Mouse (Mus musculus): ENCODE measurements around the gene Foxn3. TPM values are rescaled to one million over a fixed set of nuclear protein-coding genes. Genes with fewer than 3 reads are reported as not detected.

The Foxn3 gene
- polyA plus RNA-seq, 1 experiment from 2014 or later = 66.2 TPM

DNA sequence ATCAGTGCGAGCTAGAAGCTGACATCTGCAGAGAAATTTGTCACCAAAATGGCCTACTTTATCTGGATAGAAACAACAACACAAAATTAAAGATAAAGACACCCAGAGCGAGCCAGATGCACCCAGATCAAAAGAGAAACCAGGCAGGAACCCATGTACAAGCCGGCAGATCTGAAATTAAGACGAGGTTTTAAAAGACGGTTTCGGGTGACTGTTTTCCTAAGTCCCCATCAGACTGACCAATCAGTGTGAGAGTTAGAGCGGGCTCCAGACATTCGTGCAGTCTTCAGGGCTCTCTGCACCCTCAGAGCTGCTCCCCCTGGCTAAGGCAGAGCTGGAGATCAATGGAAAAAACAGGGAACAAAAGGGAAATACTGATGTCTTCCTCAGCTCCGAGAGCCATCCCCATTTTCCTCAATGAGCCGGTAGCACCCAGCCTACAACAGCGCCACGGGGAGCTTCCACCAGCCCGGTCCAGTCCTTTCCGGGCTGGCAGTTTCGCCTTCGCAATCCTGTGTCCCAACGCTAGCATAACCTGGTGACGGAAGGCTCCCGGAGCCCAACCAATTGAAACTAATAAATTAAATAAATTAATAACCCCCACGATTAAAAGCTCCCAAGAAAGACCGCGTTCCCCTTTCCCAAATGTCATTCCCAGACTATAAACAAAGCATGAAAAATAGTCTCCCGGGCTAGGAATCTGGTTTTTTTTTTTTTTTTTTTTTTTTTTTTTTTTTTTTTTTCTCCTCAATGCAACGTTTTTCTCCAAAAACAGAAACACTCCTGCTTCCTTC, 1.1 kb downstream of the Foxn3 start:
- Histone ChIP-seq H3K9me3 (replicated peaks) (no peaks in the 10 kb centered on the region), H3K27ac (ENCODE audit: poor library complexity, severe bottlenecking) (peak overlapping the region; percentile 55), H3K4me1 (replicated peaks) (peaks cover 39% of the 10 kb centered on the region), H3K4me3 (peak overlapping the region; percentile 81), H3K27me3 (replicated peaks) (no peaks in the 10 kb centered on the region), H3K9ac (peak overlapping the region; percentile 91), H3K36me3 (no peaks in the 10 kb centered on the region), H3K4me2 (peak overlapping the region; percentile 71)
- WGBS = under 1% methylated on average over 24 of the region's 24 CpGs
- peak; percentile 49 for ATAC-seq (ENCODE audit: insufficient number of reproducible peaks, low FRiP score)

DNA sequence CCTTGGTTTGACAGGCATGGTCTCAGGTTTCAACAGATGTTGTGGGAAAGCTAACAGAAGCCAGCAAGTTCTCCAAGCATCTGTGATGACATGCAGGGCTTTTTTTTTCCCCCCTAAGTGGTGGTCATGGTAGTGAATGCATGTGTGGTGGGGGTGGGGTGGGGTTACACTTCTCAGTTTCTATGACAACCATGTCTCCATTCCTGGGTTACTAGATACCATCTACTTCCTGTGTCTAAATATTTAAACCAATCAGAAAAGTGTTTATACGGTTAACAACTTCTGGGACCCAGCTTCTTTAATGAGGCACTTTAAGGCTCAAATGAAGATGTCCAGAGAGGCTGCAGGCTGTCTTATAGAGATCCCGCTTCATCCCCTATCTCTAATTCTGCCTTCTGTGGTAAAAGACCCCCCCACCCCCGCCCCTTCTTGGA, 2.0 kb downstream of the Foxn3 start:
- Histone ChIP-seq H3K36me3 (no peaks in the 10 kb centered on the region), H3K9me3 (replicated peaks) (no peaks in the 10 kb centered on the region), H3K4me3 (peak overlapping the region; percentile 81), H3K4me2 (peak overlapping the region; percentile 71), H3K27ac (ENCODE audit: poor library complexity, severe bottlenecking) (peak overlapping the region; percentile 8; the same call in 1 of the 2 replicates), H3K9ac (peak overlapping the region; percentile 52; the same call in 1 of the 2 replicates), H3K27me3 (replicated peaks) (no peaks in the 10 kb centered on the region), H3K4me1 (replicated peaks) (peaks cover 43% of the 10 kb centered on the region)
- WGBS = 31% methylated on average over 3 of the region's 3 CpGs
- no peak for ATAC-seq (ENCODE audit: insufficient number of reproducible peaks, low FRiP score)

DNA sequence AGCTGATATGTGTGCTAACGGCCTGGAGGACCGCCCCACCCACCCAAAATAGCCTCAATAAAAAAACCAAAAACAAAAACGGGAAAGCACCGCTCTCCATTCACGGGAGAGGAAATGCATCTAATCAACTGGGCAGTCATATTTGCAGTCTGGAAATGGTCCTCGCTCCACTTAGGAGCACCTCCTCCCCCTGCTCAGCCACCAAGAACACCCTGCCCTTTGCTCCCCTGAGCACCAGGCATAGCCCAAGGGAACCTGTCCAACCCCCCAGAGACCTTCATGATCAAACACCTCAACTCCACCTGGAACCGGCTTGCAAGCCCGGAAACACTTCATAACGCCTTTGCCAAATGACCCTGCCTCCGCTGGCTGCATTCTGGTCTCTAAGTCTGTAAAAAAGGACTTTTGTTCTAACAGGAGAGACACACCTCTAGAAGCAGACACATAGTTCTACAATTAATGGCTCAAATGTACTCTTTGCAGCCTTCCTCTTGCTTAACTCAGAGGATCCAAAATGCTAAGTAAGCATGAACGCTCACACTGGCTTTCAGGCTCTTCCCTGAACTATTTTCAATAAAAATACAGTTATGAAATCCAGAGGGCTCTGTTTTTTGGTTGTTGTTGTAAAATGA, 2.6 kb downstream of the Foxn3 start:
- Histone ChIP-seq H3K27ac (ENCODE audit: poor library complexity, severe bottlenecking) (peak overlapping the region; percentile 8; the same call in 1 of the 2 replicates), H3K9me3 (replicated peaks) (no peaks in the 10 kb centered on the region), H3K27me3 (replicated peaks) (no peaks in the 10 kb centered on the region), H3K9ac (no peak overlapping the region), H3K4me1 (replicated peaks) (peaks cover 43% of the 10 kb centered on the region), H3K4me3 (no peak overlapping the region), H3K4me2 (peak overlapping the region; percentile 71), H3K36me3 (no peaks in the 10 kb centered on the region)
- WGBS = 49% methylated on average over 11 of the region's 11 CpGs
- ATAC-seq (ENCODE audit: insufficient number of reproducible peaks, low FRiP score) = no peak

DNA sequence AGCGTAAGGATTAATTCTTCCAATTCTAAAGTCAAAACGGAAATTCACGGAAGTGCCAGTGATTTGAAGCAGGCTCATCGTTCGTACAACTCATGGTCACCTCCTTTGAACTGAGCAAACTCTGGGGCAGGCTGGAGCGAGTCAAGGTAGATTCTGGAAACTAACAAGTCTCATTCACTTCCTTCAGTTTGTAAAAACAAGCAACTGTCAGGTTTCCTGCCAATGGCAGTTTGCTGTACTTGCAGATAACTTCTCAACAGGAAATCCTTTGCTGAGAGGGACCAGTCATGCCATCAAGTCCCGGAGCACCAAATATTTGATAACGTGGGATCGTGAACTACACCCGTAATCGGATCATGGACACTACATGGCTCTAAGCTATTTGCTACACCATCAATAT, 3.9 kb downstream of the Foxn3 start:
- H3K4me3 ChIP-seq = no peak overlapping the region
- H3K4me2 ChIP-seq = peak overlapping the region; percentile 8; the same call in 1 of the 2 replicates
- H3K27ac ChIP-seq (ENCODE audit: poor library complexity, severe bottlenecking) = no peak overlapping the region
- no peaks in the 10 kb centered on the region for H3K27me3 ChIP-seq (replicated peaks)
- ATAC-seq (ENCODE audit: insufficient number of reproducible peaks, low FRiP score) = no peak
- no peaks in the 10 kb centered on the region for H3K36me3 ChIP-seq
- no peak overlapping the region for H3K9ac ChIP-seq
- no peaks in the 10 kb centered on the region for H3K9me3 ChIP-seq (replicated peaks)
- WGBS = 49% methylated on average over 11 of the region's 11 CpGs
- H3K4me1 ChIP-seq (replicated peaks) = peaks cover 40% of the 10 kb centered on the region

DNA sequence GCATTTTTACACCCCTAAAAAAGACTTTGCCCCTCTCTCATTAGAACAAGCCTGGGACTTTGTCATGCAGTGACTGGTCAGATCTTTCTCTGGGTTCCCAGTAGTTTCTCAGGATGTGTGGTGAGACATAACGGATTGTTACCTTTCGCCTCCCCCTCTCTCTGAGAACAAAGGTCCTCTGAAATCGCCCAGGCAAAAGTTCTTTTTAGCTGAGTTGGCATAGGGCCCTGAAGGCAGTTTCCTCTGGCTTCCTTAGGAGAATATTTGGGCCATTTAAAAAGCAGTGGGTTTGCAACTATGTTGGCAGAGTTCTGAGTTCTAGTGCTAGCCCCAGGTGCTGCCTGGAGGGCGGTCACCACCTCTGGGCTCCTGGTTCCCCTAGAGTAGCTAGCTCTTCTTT, 4.9 kb downstream of the Foxn3 start:
- no peaks in the 10 kb centered on the region for H3K9me3 ChIP-seq (replicated peaks)
- no peak overlapping the region for H3K4me3 ChIP-seq
- H3K9ac ChIP-seq = no peak overlapping the region
- 64% methylated on average over 4 of the region's 4 CpGs for WGBS
- no peaks in the 10 kb centered on the region for H3K36me3 ChIP-seq
- H3K4me1 ChIP-seq (replicated peaks) = peaks cover 41% of the 10 kb centered on the region
- no peaks in the 10 kb centered on the region for H3K27me3 ChIP-seq (replicated peaks)
- ATAC-seq (ENCODE audit: insufficient number of reproducible peaks, low FRiP score) = no peak
- no peak overlapping the region for H3K4me2 ChIP-seq
- H3K27ac ChIP-seq (ENCODE audit: poor library complexity, severe bottlenecking) = no peak overlapping the region

DNA sequence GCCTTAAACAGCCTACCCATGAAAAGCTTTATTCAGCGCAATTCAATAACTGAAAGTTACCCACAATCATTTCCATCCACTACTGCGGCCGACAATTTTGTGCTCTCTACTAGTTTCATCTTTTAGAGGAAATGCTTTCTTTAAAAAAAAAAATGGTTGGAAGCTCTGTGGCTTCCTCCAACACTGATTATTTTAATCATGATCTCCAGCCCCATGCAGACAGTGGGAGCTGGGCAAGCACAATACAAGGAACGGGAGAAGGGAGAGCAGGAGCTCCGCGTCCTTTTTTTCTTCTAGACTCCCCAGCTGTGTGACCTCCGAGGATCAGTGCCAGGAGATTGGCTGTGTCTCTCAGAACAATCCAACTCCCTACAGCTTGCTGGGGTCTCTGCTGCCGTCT, 5.9 kb downstream of the Foxn3 start:
- ATAC-seq (ENCODE audit: insufficient number of reproducible peaks, low FRiP score) = no peak
- H3K36me3 ChIP-seq = 0 out of 2 replicates have a peak, but pooled peaks cover 2% of the 10 kb centered on the region
- H3K4me1 ChIP-seq (replicated peaks) = peaks cover 44% of the 10 kb centered on the region
- H3K4me3 ChIP-seq = no peak overlapping the region
- no peak overlapping the region for H3K9ac ChIP-seq
- H3K4me2 ChIP-seq = no peak overlapping the region
- H3K27ac ChIP-seq (ENCODE audit: poor library complexity, severe bottlenecking) = no peak overlapping the region
- 61% methylated on average over 8 of the region's 8 CpGs for WGBS
- no peaks in the 10 kb centered on the region for H3K27me3 ChIP-seq (replicated peaks)
- no peaks in the 10 kb centered on the region for H3K9me3 ChIP-seq (replicated peaks)

DNA sequence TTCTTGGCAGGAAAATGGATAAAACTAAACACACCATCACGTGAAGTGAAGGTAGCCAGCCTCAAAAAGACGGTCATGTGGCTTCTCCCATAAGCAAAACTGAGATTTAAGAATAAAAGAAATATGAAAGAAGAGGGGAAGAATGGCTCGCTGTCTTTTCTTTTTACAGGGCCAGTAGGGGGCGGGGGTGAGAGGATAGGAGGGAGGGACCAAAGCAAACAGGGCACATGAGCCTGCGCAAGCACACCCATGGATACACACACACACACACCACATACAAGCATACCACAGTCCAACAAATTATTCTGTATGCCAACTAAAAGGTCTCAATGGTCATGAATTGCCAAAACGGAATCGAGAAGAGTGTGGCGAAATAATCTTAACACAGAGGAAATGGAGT, 12.8 kb downstream of the Foxn3 start:
- no peak for ATAC-seq (ENCODE audit: insufficient number of reproducible peaks, low FRiP score)
- WGBS = 63% methylated on average over 8 of the region's 8 CpGs
- Histone ChIP-seq H3K4me1 (replicated peaks) (peaks cover 14% of the 10 kb centered on the region), H3K27ac (ENCODE audit: poor library complexity, severe bottlenecking) (no peak overlapping the region), H3K4me3 (no peak overlapping the region), H3K36me3 (0 out of 2 replicates have a peak, but pooled peaks cover 5% of the 10 kb centered on the region), H3K9me3 (replicated peaks) (no peaks in the 10 kb centered on the region), H3K4me2 (no peak overlapping the region), H3K9ac (no peak overlapping the region), H3K27me3 (replicated peaks) (no peaks in the 10 kb centered on the region)

DNA sequence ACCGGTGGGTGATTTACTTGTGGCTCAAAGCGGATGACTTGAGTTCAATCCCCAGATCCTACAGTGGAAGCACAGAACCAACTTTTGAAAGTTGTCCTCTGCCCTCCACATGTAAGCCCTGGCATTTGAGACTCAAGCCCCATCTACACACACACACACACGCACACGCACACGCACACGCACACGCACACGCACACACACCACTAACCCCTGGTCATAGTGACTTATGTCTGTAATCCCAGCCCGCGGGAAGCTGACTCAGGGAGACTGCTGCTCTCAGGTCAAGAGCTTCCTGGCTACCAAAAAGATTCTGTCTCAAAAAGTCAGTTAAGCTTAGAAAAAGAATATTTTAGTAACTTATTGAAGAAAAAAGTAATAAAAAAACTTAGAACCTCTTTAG, 13.6 kb downstream of the Foxn3 start:
- no peak for ATAC-seq (ENCODE audit: insufficient number of reproducible peaks, low FRiP score)
- Histone ChIP-seq H3K27ac (ENCODE audit: poor library complexity, severe bottlenecking) (no peak overlapping the region), H3K4me2 (no peak overlapping the region), H3K4me3 (no peak overlapping the region), H3K9ac (no peak overlapping the region), H3K4me1 (replicated peaks) (peaks cover 17% of the 10 kb centered on the region), H3K9me3 (replicated peaks) (no peaks in the 10 kb centered on the region), H3K27me3 (replicated peaks) (no peaks in the 10 kb centered on the region), H3K36me3 (0 out of 2 replicates have a peak, but pooled peaks cover 5% of the 10 kb centered on the region)
- WGBS = 89% methylated on average over 10 of the region's 10 CpGs

DNA sequence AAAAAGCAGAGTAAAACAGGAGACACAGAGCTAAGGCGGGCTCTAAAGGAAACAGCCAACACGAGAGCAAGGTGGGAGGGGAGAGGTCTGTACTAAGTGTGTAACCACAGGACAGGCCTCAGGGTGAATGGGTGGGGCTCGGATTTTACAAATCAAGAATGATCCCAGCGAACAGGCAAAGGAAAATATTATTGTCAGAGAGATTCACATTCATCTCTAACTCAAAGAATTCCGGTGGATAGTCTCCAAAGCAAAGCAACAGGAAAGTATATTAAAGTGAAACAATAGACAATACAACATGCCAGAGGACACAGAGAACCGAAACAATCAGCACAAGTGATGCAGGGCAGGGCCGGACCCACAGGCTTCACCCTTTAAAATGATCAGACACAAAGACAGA, 15.0 kb downstream of the Foxn3 start:
- peaks cover 18% of the 10 kb centered on the region for H3K4me1 ChIP-seq (replicated peaks)
- H3K27me3 ChIP-seq (replicated peaks) = no peaks in the 10 kb centered on the region
- no peak overlapping the region for H3K4me3 ChIP-seq
- no peak overlapping the region for H3K9ac ChIP-seq
- no peak for ATAC-seq (ENCODE audit: insufficient number of reproducible peaks, low FRiP score)
- no peak overlapping the region for H3K27ac ChIP-seq (ENCODE audit: poor library complexity, severe bottlenecking)
- H3K36me3 ChIP-seq = 0 out of 2 replicates have a peak, but pooled peaks cover 5% of the 10 kb centered on the region
- 66% methylated on average over 7 of the region's 7 CpGs for WGBS
- H3K9me3 ChIP-seq (replicated peaks) = no peaks in the 10 kb centered on the region
- no peak overlapping the region for H3K4me2 ChIP-seq

DNA sequence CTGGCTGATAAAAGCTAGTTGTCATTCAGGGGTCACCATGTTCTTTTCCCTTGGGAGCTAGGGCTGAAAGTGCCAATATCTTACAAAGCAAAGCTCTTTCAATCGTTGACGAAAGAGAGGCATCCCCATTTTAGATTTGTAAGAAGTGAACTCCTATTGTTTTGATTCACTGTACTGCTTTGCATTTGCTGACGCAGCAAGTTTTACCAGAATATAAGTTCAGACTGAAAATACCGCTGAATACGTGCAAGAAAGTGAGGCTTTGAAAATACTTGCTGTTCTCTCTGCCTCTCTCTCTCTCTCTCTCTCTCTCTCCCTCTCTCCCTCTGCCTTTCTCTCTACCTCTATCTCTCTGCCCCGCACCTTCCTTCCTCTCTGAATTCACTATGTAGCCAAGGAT, 16.1 kb downstream of the Foxn3 start:
- Histone ChIP-seq H3K9ac (no peak overlapping the region), H3K27me3 (replicated peaks) (no peaks in the 10 kb centered on the region), H3K27ac (ENCODE audit: poor library complexity, severe bottlenecking) (no peak overlapping the region), H3K36me3 (0 out of 2 replicates have a peak, but pooled peaks cover under 1% of the 10 kb centered on the region), H3K9me3 (replicated peaks) (no peaks in the 10 kb centered on the region), H3K4me1 (replicated peaks) (peaks cover 17% of the 10 kb centered on the region), H3K4me2 (no peak overlapping the region), H3K4me3 (no peak overlapping the region)
- no peak for ATAC-seq (ENCODE audit: insufficient number of reproducible peaks, low FRiP score)
- WGBS = 88% methylated on average over 6 of the region's 6 CpGs

DNA sequence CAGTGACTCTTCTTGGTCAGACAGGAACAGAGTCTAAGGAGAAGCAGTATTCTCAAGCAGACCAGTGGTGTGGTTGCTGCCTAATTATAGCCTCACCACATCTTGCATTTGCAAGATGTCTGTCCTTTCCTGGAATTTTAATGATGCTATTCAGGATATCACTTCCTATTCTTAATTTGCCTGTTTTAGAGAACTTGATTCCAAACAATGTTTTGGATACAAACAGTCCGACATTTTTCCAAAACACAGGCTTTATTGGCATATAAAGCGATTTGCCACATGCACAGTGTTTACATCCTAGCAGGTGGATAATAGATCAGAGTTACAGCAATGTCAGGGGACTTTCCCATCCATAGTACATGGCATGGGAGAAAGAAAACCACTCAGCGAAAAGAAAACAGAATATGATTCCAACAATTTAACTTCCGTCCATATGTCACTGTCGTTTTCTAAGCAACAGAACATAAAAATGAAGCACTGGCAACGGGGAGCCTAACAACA, 18.1 kb downstream of the Foxn3 start:
- peaks cover 17% of the 10 kb centered on the region for H3K4me1 ChIP-seq (replicated peaks)
- no peak overlapping the region for H3K9ac ChIP-seq
- no peaks in the 10 kb centered on the region for H3K27me3 ChIP-seq (replicated peaks)
- H3K27ac ChIP-seq (ENCODE audit: poor library complexity, severe bottlenecking) = no peak overlapping the region
- whole genome bisulfite sequencing = 77% methylated on average over 6 of the region's 6 CpGs
- no peak overlapping the region for H3K4me2 ChIP-seq
- H3K9me3 ChIP-seq (replicated peaks) = no peaks in the 10 kb centered on the region
- H3K36me3 ChIP-seq = no peaks in the 10 kb centered on the region
- ATAC-seq (ENCODE audit: insufficient number of reproducible peaks, low FRiP score) = no peak
- H3K4me3 ChIP-seq = no peak overlapping the region
